Mouse (Mus musculus) lung, postnatal 25 days (tissue): ENCODE data around the gene Slc41a3.
"Not testable (repeated sequence)": the region's sequence is repeated elsewhere in the genome, so short reads cannot be mapped to it uniquely, and the experiment has no call there.

Source experiments
- DNase-seq: peaks from one replicate; pipeline ENCODE4 v3.0.0; 2022; ENCODE audit warnings: low spot score

Slc41a3 gene

GRCm38 (mm10) chr6:90624733-90625132 is 20.2 kb downstream of the Slc41a3 start:
- peak; percentile 62 for DNase-seq

GRCm38 (mm10) chr6:90625207-90625994 is 20.9 kb downstream of the Slc41a3 start:
- DNase-seq, result no peak

- DNase-seq, result no peak
These were observed 23.0 kb downstream of the Slc41a3 start for GRCm38 (mm10) chr6:90627556-90627955.

GRCm38 (mm10) chr6:90629506-90629905 is 25.0 kb downstream of the Slc41a3 start:
- no peak for DNase-seq

GRCm38 (mm10) chr6:90630427-90630826 is 25.9 kb downstream of the Slc41a3 start:
- DNase-seq, result no peak

GRCm38 (mm10) chr6:90632526-90632925 is 28.0 kb downstream of the Slc41a3 start:
- DNase-seq, result not testable (repeated sequence)

GRCm38 (mm10) chr6:90635081-90635480 is 30.6 kb downstream of the Slc41a3 start:
- no peak for DNase-seq

GRCm38 (mm10) chr6:90635611-90636010 is 31.1 kb downstream of the Slc41a3 start:
- DNase-seq, result no peak

- no peak for DNase-seq
These were observed 38.5 kb downstream of the Slc41a3 start for GRCm38 (mm10) chr6:90643057-90643456.

- DNase-seq, result no peak
These were observed 40.4 kb downstream of the Slc41a3 start for GRCm38 (mm10) chr6:90644965-90645364.

GRCm38 (mm10) chr6:90648391-90648790 is 43.9 kb downstream of the Slc41a3 start:
- no peak for DNase-seq

- DNase-seq, result no peak
These were observed 44.8 kb downstream of the Slc41a3 start for GRCm38 (mm10) chr6:90649279-90649678.

- no peak for DNase-seq
These were observed 46.1 kb downstream of the Slc41a3 start for GRCm38 (mm10) chr6:90650634-90651033.

GRCm38 (mm10) chr6:90653736-90654135 is 49.2 kb downstream of the Slc41a3 start:
- peak; percentile 72 for DNase-seq

GRCm38 (mm10) chr6:90656344-90656850 is 51.9 kb downstream of the Slc41a3 start:
- DNase-seq, result not testable (repeated sequence)

GRCm38 (mm10) chr6:90659913-90660312 is 55.4 kb downstream of the Slc41a3 start:
- DNase-seq, result no peak

GRCm38 (mm10) chr6:90660398-90661028 is 56.0 kb downstream of the Slc41a3 start:
- peak; percentile 24 for DNase-seq

GRCm38 (mm10) chr6:90661029-90661399 is 56.5 kb downstream of the Slc41a3 start:
- no peak for DNase-seq

GRCm38 (mm10) chr6:90662148-90662547 is 57.6 kb downstream of the Slc41a3 start:
- DNase-seq, result no peak

GRCm38 (mm10) chr6:90663736-90664135 is 59.2 kb downstream of the Slc41a3 start:
- no peak for DNase-seq

GRCm38 (mm10) chr6:90668693-90669092 is 64.2 kb downstream of the Slc41a3 start:
- DNase-seq, result no peak

GRCm38 (mm10) chr6:90678759-90679158 is 74.2 kb downstream of the Slc41a3 start:
- DNase-seq, result peak; percentile 46

- no peak for DNase-seq
These were observed 75.9 kb downstream of the Slc41a3 start for GRCm38 (mm10) chr6:90680401-90680800.
